Mouse (Mus musculus): ENCODE results near the gene Erc2.

The Erc2 gene

GRCm38 (mm10) chr14:28316851-28317250, 694.6 kb downstream of the Erc2 start:
- no peak for DNase-seq

- DNase-seq: no peak
These were observed 699.8 kb downstream of the Erc2 start for GRCm38 (mm10) chr14:28321916-28322534.

DNA sequence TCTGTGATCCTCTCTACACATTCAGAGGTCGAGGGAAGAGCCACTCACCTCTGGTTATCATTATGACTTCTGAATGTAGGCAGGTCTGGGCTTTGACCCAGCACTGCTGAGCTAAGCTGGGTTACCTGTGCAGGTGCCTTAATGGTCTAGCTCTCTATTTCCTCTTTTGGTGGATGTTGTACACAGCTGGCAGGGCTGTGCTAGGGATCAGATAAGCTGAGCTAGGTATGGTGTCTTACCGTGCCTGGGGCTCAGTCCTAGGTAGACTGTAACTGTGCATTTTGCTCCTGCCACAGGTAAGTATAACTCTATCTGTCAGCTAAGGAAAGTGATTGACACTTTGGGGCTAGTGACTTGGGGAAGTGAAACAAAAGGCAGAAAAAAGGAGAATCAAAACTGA, 701.0 kb downstream of the Erc2 start:
- no peak for DNase-seq

DNA sequence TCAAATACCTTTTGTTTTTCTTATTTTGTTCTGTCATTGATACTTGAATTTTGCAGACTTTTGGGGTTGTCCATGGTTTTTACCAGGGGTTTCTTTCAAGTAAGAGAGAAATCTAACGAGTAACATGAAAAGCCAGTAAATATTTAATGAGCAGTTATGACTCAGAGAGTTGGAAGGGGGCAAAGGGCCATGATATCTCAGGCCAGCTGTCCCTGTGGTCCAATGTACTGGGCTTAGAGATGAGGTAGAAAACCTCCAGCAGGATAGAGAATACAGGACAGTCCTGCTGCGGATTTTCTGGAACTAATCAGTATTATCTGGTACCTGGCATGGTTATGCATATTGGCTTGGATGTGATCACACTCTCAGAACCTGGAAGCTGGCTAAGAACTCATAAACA, 701.5 kb downstream of the Erc2 start:
- no peak for DNase-seq

DNA sequence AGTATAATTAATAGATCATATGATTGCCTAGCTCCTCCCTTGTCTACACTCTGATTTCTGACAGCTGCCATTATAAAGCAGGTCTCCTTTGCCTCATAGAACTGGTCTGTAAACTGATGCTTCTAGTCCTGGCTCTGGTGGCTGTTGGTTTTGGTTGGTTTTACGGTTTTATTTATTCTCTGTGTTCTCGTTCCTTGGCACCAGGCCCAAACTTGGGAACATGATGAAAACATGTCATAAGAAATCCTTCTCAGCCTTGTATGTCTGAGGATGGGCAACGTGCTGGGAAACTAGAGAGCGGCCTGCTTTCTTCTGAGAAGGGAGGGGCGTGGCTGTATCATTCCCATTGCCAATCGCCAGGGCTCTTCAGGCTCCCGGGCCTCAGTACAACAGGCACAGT, 704.2 kb downstream of the Erc2 start:
- no peak for DNase-seq

DNA sequence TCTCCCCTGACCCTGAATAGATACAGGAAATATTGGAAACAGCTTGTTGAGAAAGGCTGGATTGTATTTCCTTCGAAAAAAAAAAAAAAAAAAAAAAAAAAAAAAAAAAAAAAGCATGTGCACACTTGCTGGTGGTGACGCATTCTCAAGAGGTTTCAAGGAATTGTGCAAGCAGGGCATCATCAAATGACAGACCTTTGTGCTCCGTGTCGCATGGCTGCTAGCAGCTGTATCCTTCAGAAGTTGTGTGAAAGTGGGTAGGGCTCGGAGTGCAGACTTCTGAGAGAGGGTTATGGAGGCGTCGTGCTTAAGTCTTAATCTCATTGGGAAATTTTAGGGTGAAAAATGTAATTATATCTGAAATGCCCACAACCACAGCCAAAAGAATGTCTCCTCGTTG, 706.3 kb downstream of the Erc2 start:
- DNase-seq: no peak

- DNase-seq: no peak
These were observed 708.9 kb downstream of the Erc2 start for GRCm38 (mm10) chr14:28331108-28331507.

DNA sequence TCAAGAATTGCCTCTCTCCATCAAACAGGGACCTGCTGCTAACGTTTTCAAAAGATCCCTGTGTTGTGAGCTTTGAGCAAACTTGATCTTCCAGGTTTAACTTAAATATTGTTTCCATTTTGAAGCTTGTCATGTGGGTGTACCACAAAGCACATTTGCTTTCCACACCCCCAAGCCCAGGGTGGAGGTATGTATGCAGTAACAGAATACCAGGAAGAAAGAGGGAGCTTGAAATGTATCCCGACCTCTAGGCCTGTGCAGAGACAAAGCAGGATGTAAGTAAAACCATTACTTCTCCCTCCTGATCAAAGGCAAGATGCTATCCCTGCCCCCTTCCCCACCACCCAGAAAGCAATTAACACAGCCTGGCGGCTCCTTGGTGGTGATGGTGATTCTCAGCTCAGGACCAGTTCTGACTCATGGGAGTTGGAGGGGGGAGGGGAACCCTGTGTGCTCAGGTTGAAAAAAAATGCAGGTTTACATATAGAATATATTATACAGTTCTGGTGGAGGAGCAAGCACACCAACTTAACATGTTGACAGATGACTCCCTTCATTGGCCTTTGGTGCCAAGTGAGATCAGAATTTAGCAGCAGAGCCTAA, 710.2 kb downstream of the Erc2 start:
- DNase-seq: no peak

DNA sequence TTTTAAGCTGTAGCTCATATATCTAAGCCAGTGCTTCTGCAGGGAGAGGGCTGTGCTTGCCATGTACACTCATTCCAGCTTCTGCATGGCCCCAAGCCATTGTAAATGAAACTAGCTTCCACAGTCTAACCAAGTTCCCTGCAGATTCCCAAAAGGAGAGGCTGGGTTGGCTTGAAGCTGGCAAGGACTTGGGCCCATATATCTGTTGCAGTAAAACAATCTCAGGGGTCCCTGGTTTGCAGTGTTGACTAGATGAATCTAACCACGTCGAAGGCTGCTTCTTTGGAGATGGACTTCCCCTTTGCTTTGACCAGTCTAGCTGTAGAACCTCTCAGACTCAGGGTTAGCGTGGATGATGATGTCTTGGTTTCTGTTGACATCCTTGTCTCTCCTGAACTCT, 716.9 kb downstream of the Erc2 start:
- DNase-seq: no peak

GRCm38 (mm10) chr14:28349129-28349528, 726.9 kb downstream of the Erc2 start:
- no peak for DNase-seq

- no peak for DNase-seq
These were observed 733.8 kb downstream of the Erc2 start for GRCm38 (mm10) chr14:28356031-28356430.

DNA sequence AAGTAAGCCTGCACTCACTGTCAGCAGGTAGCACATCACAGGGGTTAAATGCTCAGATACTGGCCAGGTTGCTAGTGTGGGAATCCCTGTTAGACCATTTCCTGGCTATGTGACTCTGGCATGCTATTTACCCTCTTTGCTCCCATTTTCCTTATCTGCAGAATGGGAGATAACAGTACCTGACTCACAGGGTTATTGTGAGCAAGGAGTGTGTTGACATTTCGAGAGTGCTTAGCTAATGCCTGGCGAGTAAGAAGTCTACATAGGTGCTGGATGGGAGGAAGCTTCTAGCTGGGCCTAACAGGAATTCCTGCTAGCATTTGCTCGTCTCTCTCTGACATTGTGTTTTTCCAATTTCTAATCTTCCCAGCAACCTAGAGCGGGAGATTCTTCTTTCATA, 737.3 kb downstream of the Erc2 start:
- no peak for DNase-seq

- no peak for DNase-seq
These were observed 737.8 kb downstream of the Erc2 start for GRCm38 (mm10) chr14:28359983-28360382.

DNA sequence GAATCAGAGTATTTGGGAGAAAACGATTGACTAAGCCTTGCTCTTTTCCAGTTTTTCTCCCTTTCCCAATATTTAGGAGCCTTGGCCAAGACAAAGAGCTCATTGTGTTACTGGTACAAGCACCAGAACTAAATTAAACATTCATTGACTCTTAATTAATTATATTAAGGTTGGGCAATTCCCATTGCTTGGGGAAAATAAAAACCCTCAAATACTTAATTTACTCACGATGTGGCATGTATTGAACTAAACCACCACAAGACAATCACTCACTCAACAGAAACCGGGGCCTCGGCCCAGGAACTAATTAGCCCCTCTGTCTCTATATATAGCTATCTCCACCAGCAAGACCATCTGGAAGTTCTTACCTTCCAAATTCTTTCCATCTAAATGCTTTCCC, 740.1 kb downstream of the Erc2 start:
- DNase-seq: no peak

DNA sequence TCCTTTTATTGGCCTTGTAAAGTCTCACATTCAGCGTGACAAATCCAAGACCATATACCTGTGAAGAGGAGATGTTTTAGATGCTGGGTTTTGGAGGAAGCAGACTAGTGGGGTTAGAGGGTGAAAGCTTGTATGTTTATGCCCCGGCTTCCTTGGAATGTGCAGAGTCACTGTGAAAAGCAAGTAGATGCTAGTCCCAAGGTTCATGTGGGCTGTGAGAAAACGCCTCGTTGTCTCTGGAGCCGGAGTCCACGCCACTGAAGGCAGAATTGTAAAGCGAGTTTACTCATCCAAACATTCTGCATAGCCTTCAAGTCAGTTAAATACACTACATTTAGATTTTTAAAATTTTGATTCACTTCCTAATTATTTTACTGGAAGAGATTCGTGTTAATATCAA, 748.5 kb downstream of the Erc2 start:
- DNase-seq: no peak

- DNase-seq: no peak
These were observed 749.4 kb downstream of the Erc2 start for GRCm38 (mm10) chr14:28371651-28372050.

DNA sequence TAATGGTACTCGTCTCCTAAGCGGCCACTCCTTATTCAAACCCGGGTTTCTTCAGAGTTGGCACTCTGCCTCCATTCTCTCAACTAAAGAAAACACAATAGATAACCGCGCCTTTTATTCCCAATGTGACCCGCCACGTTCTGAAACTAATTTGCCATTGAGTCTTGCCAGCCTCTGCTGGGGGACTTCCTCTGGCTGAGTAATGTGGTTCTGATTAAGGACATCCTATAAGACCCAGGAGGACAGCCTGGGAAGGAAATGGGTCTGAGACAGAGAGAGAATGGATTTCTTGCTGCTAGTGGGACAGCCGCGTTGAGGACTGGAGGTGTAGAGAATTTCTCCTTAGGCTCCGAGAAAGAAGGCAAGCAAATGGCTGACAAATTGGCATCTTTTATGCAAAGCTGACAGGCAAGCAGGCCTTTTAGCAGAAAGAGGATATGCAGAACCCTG, 753.4 kb downstream of the Erc2 start:
- DNase-seq: no peak

GRCm38 (mm10) chr14:28376208-28376805, 754.1 kb downstream of the Erc2 start:
- no peak for DNase-seq

DNA sequence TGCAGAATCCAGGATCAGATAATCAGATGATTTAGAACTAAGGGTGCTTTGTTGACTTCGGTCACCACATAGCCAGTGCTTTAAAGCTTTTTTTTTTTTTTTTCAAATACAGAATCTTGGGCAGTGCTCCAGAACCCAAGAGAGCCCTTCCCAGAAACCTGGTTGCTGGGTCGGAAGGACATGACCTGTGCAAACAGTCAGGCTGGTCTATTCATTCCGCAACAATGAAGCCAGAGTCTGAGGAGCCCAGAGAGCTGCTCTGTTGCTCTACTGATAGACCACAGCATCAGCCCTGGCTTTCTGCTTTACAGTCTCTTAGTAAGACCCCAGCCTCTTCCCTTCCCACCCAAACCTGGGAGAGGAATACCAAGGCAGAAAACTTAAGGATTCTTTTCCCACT, 755.3 kb downstream of the Erc2 start:
- no peak for DNase-seq

DNA sequence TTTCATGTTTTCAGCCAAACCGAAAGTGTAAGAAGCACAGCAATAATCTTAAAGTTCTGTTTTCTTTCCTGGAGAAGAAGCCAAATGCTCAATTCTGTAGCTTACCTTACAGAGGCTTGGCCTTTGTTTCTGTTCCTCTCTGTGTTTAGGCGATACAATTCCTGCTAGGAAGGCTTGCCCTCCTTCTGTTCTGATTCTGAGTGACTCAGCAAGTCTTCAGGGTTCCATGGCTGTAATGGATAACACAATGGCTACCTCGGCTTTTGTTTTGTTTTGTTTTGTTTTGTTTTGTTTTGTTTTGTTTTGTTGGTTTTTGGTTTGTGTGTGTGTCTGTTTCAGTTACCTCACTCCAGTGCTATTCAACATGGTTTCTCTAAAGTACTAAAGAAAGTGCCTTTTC, 757.9 kb downstream of the Erc2 start:
- DNase-seq: no peak

GRCm38 (mm10) chr14:28381801-28382550, 759.7 kb downstream of the Erc2 start:
- DNase-seq: no peak

DNA sequence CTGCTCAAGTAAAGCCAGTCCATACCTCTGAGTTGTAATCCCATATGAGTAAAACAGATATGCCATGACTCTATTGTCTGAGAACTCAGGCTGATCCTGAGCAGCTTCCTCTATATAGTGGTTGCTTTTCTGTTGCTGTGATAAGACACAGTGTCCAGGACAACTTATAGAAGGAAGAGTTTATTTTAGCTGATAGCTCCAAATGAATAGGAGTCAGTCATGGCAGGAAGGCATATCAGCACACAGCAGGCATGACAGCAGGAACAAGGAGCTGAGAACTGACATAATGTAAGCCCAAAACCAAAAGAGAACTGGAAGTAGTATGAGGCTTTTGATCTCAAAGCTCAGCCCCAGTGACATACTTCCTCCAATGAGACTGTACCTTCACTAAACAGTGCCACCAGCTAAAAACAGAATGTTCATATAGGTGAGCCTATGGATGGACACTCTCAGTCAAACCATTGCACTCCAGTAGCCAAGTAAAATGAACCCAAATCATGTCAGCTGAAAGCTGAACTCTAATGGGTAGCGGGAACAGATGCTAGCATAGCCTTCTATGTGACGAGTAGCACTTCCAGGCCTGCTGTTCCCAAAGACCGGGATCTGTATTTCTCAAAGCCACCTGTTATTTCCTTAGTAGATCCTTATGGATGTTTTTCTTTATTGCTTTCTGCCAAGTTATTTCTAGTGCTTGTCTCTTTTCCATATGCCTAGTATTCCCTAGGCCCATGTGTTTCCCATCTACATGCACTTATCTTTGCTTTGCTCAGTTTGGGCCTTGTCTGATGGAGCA, 764.8 kb downstream of the Erc2 start:
- no peak for DNase-seq

DNA sequence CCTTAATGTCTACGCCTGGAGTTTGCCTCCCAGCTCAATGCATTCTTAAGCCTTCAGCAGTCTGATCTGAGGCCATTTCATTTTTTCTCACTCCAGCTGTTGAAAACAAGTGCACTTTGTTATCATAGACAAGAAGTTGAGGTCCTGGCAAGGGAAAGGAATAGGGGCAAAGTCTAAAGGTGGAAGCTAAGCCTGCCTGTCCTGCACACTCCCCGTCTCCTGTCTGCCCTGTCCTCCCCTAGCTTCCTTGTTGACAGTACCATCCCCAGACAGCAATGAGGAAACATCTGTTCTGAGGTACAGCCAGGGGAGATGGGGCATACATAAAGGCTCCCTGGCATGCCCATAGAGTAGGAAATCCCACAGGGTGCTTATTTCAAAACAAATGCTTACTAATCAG, 776.7 kb downstream of the Erc2 start:
- DNase-seq: no peak
